Mouse (Mus musculus): ENCODE data around the gene Pde1a. TPM values are rescaled to one million over a fixed set of nuclear protein-coding genes. Genes with fewer than 3 reads are reported as not detected.

Gene Pde1a
- polyA plus RNA-seq, 1 experiment from 2014 or later, result 4.3 TPM

GRCm38 (mm10) chr2:80037971-80038370 is 91.3 kb downstream of the Pde1a start:
- no peak overlapping the region for H3K27ac ChIP-seq

GRCm38 (mm10) chr2:80029051-80029450 is 100.2 kb downstream of the Pde1a start:
- no peak for ATAC-seq
- no peaks in the 10 kb centered on the region for H3K4me1 ChIP-seq (replicated peaks)
- no peak overlapping the region for H3K27ac ChIP-seq
- no peaks in the 10 kb centered on the region for H3K9me3 ChIP-seq
- no peak overlapping the region for H3K4me2 ChIP-seq (replicated peaks)
- H3K36me3 ChIP-seq, result no peaks in the 10 kb centered on the region
- WGBS, result 80% methylated on average over 2 of the region's 2 CpGs
- no peak overlapping the region for H3K9ac ChIP-seq (replicated peaks)
- H3K27me3 ChIP-seq, result no peaks in the 10 kb centered on the region
- no peak overlapping the region for H3K4me3 ChIP-seq (replicated peaks)

More at GRCm38 (mm10) chr2:80037971-80038370, 91.3 kb downstream of the Pde1a start:
- no peak overlapping the region for H3K9ac ChIP-seq (replicated peaks)
- H3K4me1 ChIP-seq (replicated peaks), result no peaks in the 10 kb centered on the region
- H3K4me2 ChIP-seq (replicated peaks), result no peak overlapping the region
- H3K4me3 ChIP-seq (replicated peaks), result no peak overlapping the region
- H3K36me3 ChIP-seq, result no peaks in the 10 kb centered on the region
- ATAC-seq, result no peak
- no peaks in the 10 kb centered on the region for H3K27me3 ChIP-seq
- no peaks in the 10 kb centered on the region for H3K9me3 ChIP-seq
- 79% methylated on average over 5 of the region's 5 CpGs for WGBS

GRCm38 (mm10) chr2:80026053-80026452 is 103.2 kb downstream of the Pde1a start:
- no peak for ATAC-seq
- 91% methylated on average over 1 of the region's 1 CpGs for WGBS

GRCm38 (mm10) chr2:80025597-80025996 is 103.7 kb downstream of the Pde1a start:
- Histone ChIP-seq H3K9me3 (no peaks in the 10 kb centered on the region), H3K36me3 (no peaks in the 10 kb centered on the region), H3K4me1 (replicated peaks) (no peaks in the 10 kb centered on the region), H3K4me2 (replicated peaks) (no peak overlapping the region), H3K27me3 (no peaks in the 10 kb centered on the region), H3K27ac (no peak overlapping the region), H3K9ac (replicated peaks) (no peak overlapping the region), H3K4me3 (replicated peaks) (no peak overlapping the region)
- 77% methylated on average over 1 of the region's 1 CpGs for WGBS
- no peak for ATAC-seq

More at GRCm38 (mm10) chr2:80026053-80026452, 103.2 kb downstream of the Pde1a start:
- Histone ChIP-seq H3K4me2 (replicated peaks) (no peak overlapping the region), H3K9ac (replicated peaks) (no peak overlapping the region), H3K4me3 (replicated peaks) (no peak overlapping the region), H3K9me3 (no peaks in the 10 kb centered on the region), H3K4me1 (replicated peaks) (no peaks in the 10 kb centered on the region), H3K36me3 (no peaks in the 10 kb centered on the region), H3K27ac (no peak overlapping the region), H3K27me3 (no peaks in the 10 kb centered on the region)

GRCm38 (mm10) chr2:80025038-80025437 is 104.2 kb downstream of the Pde1a start:
- Histone ChIP-seq H3K27ac (no peak overlapping the region), H3K27me3 (no peaks in the 10 kb centered on the region), H3K4me2 (replicated peaks) (no peak overlapping the region), H3K4me3 (replicated peaks) (no peak overlapping the region), H3K9me3 (no peaks in the 10 kb centered on the region), H3K36me3 (no peaks in the 10 kb centered on the region), H3K4me1 (replicated peaks) (no peaks in the 10 kb centered on the region), H3K9ac (replicated peaks) (no peak overlapping the region)
- 91% methylated on average over 1 of the region's 1 CpGs for WGBS
- ATAC-seq, result no peak

- Histone ChIP-seq H3K4me1 (replicated peaks) (no peaks in the 10 kb centered on the region), H3K27ac (no peak overlapping the region), H3K4me3 (replicated peaks) (no peak overlapping the region), H3K4me2 (replicated peaks) (no peak overlapping the region), H3K27me3 (no peaks in the 10 kb centered on the region), H3K36me3 (no peaks in the 10 kb centered on the region), H3K9ac (replicated peaks) (no peak overlapping the region), H3K9me3 (no peaks in the 10 kb centered on the region)
- ATAC-seq, result no peak
- 89% methylated on average over 3 of the region's 3 CpGs for WGBS
Observed at GRCm38 (mm10) chr2:80014161-80014560, 115.1 kb downstream of the Pde1a start.

GRCm38 (mm10) chr2:80013060-80013459 is 116.2 kb downstream of the Pde1a start:
- no peak overlapping the region for H3K27ac ChIP-seq
- no peak overlapping the region for H3K4me2 ChIP-seq (replicated peaks)
- ATAC-seq, result no peak
- H3K9ac ChIP-seq (replicated peaks), result no peak overlapping the region
- H3K9me3 ChIP-seq, result no peaks in the 10 kb centered on the region
- no peaks in the 10 kb centered on the region for H3K4me1 ChIP-seq (replicated peaks)
- no peak overlapping the region for H3K4me3 ChIP-seq (replicated peaks)
- 73% methylated on average over 4 of the region's 4 CpGs for WGBS
- H3K36me3 ChIP-seq, result no peaks in the 10 kb centered on the region
- no peaks in the 10 kb centered on the region for H3K27me3 ChIP-seq

- Histone ChIP-seq H3K9ac (replicated peaks) (no peak overlapping the region), H3K36me3 (no peaks in the 10 kb centered on the region), H3K4me3 (replicated peaks) (no peak overlapping the region), H3K27me3 (no peaks in the 10 kb centered on the region), H3K4me1 (replicated peaks) (no peaks in the 10 kb centered on the region), H3K27ac (no peak overlapping the region), H3K9me3 (no peaks in the 10 kb centered on the region), H3K4me2 (replicated peaks) (no peak overlapping the region)
- WGBS, result 92% methylated on average over 3 of the region's 3 CpGs
- ATAC-seq, result no peak
Observed at GRCm38 (mm10) chr2:79999168-79999567, 130.1 kb downstream of the Pde1a start.

- Histone ChIP-seq H3K27ac (no peak overlapping the region), H3K9me3 (no peaks in the 10 kb centered on the region), H3K27me3 (no peaks in the 10 kb centered on the region), H3K4me2 (replicated peaks) (no peak overlapping the region), H3K4me1 (replicated peaks) (no peaks in the 10 kb centered on the region), H3K4me3 (replicated peaks) (no peak overlapping the region), H3K36me3 (no peaks in the 10 kb centered on the region), H3K9ac (replicated peaks) (no peak overlapping the region)
- 88% methylated on average over 2 of the region's 2 CpGs for WGBS
- no peak for ATAC-seq
Observed at GRCm38 (mm10) chr2:79998460-79998859, 130.8 kb downstream of the Pde1a start.

GRCm38 (mm10) chr2:79991642-79992041 is 137.6 kb downstream of the Pde1a start:
- Histone ChIP-seq H3K27ac (no peak overlapping the region), H3K27me3 (no peaks in the 10 kb centered on the region), H3K36me3 (no peaks in the 10 kb centered on the region), H3K4me2 (replicated peaks) (no peak overlapping the region), H3K4me1 (replicated peaks) (no peaks in the 10 kb centered on the region), H3K9me3 (no peaks in the 10 kb centered on the region), H3K4me3 (replicated peaks) (no peak overlapping the region), H3K9ac (replicated peaks) (no peak overlapping the region)
- 75% methylated on average over 6 of the region's 6 CpGs for WGBS
- no peak for ATAC-seq

GRCm38 (mm10) chr2:79983778-79984177 is 145.5 kb downstream of the Pde1a start:
- ATAC-seq, result no peak
- Histone ChIP-seq H3K27ac (no peak overlapping the region), H3K4me1 (replicated peaks) (no peaks in the 10 kb centered on the region), H3K9me3 (no peaks in the 10 kb centered on the region), H3K4me3 (replicated peaks) (no peak overlapping the region), H3K4me2 (replicated peaks) (no peak overlapping the region), H3K9ac (replicated peaks) (no peak overlapping the region), H3K36me3 (no peaks in the 10 kb centered on the region), H3K27me3 (no peaks in the 10 kb centered on the region)
- 90% methylated on average over 4 of the region's 4 CpGs for WGBS

- ATAC-seq, result no peak; the same call in 1 of the 2 replicates
- Histone ChIP-seq H3K27me3 (no peaks in the 10 kb centered on the region), H3K4me2 (replicated peaks) (no peak overlapping the region), H3K9ac (replicated peaks) (no peak overlapping the region), H3K4me3 (replicated peaks) (no peak overlapping the region), H3K9me3 (no peaks in the 10 kb centered on the region), H3K27ac (no peak overlapping the region), H3K4me1 (replicated peaks) (no peaks in the 10 kb centered on the region), H3K36me3 (no peaks in the 10 kb centered on the region)
- WGBS, result 68% methylated on average over 9 of the region's 9 CpGs
Observed at GRCm38 (mm10) chr2:79983222-79983632, 146.0 kb downstream of the Pde1a start.

GRCm38 (mm10) chr2:79981781-79982180 is 147.5 kb downstream of the Pde1a start:
- H3K4me2 ChIP-seq (replicated peaks), result no peak overlapping the region
- H3K9ac ChIP-seq (replicated peaks), result no peak overlapping the region
- H3K9me3 ChIP-seq, result no peaks in the 10 kb centered on the region
- no peaks in the 10 kb centered on the region for H3K27me3 ChIP-seq
- no peaks in the 10 kb centered on the region for H3K36me3 ChIP-seq
- WGBS, result 98% methylated on average over 3 of the region's 3 CpGs
- H3K4me1 ChIP-seq (replicated peaks), result no peaks in the 10 kb centered on the region
- no peak overlapping the region for H3K27ac ChIP-seq
- ATAC-seq, result no peak
- H3K4me3 ChIP-seq (replicated peaks), result no peak overlapping the region

Measured in midbrain, embryonic 13.5 days (tissue).